Mouse (Mus musculus) forebrain, embryonic 15.5 days (tissue): ENCODE results near the gene Zfp597. TPM values are rescaled to one million over a fixed set of nuclear protein-coding genes. Genes with fewer than 3 reads are reported as not detected.
A peak's percentile ranks its signal among the peaks of the same experiment; 100 is the strongest.

Source experiments
- ATAC-seq: fragments of 200-750 bp; cut with Nextera tagmentation; replicated peaks from 2 replicates; pipeline ENCODE4 v1.8.0; 2017; ENCODE audit warnings: mild to moderate bottlenecking, moderate TSS enrichment, moderate library complexity
- H3K27ac ChIP-seq: fragments of 300-500 bp; sonication (generic); replicated peaks from 2 replicates; pipeline ENCODE4 v1.5.1; 2015; ENCODE audit warnings: mild to moderate bottlenecking, inconsistent platforms
- H3K27me3 ChIP-seq: fragments of 300-500 bp; sonication (generic); 2 replicates; pipeline ENCODE4 v1.6.1; 2015; ENCODE audit warnings: inconsistent platforms
- H3K36me3 ChIP-seq: fragments of 300-500 bp; sonication (generic); 2 replicates; pipeline ENCODE4 v1.6.1; 2015; ENCODE audit warnings: mild to moderate bottlenecking, inconsistent platforms
- H3K4me1 ChIP-seq: fragments of 300-500 bp; sonication (generic); 2 replicates; pipeline ENCODE4 v1.6.1; 2015; ENCODE audit warnings: inconsistent platforms
- H3K4me2 ChIP-seq: fragments of 300-500 bp; sonication (generic); replicated peaks from 2 replicates; pipeline ENCODE4 v1.6.1; 2015; ENCODE audit warnings: mild to moderate bottlenecking, inconsistent platforms
- H3K4me3 ChIP-seq: fragments of 300-500 bp; sonication (generic); 2 replicates; pipeline ENCODE4 v1.5.1; 2015; ENCODE audit warnings: mild to moderate bottlenecking, inconsistent platforms
- H3K9ac ChIP-seq: fragments of 300-500 bp; sonication (generic); replicated peaks from 2 replicates; pipeline ENCODE4 v1.6.1; 2015; ENCODE audit warnings: mild to moderate bottlenecking, inconsistent platforms
- H3K9me3 ChIP-seq: fragments of 300-500 bp; sonication (generic); 2 replicates; pipeline ENCODE4 v1.6.1; 2016; ENCODE audit warnings: inconsistent platforms
- WGBS: fragments of 180-500 bp; shearing (Covaris S2); methylation state at CpG from one replicate; pipeline ENCODE4 v1.1.7; 2015; ENCODE audit warnings: mixed read lengths; 5-methylcytosine and 5-hydroxymethylcytosine counted together
- polyA plus RNA-seq: library from polyadenylated mRNA; unstranded; fragments of >200 nt; fragmentation: Nextera tagmentation; extraction: Ambion mirVana; gene quantifications from 2 replicates; pipeline ENCODE4 v1.2.1, GENCODE M21; 2015

Gene Zfp597
- polyA plus RNA-seq, 1 experiment from 2014 or later: 12.8 TPM

DNA sequence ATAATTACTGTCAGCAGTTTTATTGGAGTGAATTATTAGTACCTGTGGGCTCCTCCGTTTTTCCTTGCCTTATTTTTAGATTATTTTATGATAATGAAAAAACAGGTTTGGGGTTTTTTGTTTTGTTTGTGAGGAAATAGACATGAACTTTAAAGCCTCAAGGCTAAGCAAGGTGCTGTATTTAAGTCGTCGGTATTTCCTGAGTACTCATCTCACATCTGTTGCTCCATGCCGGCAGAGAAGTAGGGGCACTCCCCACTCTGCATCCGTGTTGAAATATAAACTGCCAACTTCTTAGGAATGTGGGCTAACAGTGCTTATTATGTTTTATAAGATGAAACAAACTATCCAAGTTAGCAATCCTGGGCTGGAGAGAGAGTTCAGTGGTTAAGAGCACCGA, 11.7 kb upstream of the Zfp597 start:
- H3K9ac ChIP-seq: no peak overlapping the region

DNA sequence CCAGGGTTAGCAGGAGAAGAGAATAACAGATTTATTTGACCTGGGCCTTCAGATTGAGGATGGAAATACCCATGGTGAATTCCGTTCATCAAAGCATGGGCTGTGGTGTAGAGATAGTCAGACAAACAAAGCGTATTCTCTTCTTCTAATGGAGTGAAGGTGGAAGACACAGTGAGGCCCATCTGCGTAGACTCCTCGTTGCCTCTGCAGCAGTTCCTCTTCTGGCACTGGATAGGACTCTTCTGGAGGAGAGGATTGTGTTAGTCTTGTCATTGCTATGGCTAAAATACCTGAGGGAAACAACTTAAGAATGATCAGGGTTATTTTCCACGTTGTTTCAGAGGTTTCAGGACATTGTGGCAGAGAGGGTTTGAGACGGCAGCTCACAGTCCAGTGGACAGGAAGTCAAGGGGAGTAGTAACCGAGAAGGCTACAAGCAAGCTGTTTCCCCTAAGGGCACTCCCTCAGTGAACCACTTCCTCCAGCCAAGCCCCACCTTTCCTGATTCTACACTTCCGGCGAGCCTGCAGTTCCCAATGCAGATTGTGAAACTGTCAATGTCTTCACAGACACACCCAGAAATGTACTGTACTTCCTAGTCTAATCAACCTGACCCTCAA, 10.9 kb upstream of the Zfp597 start:
- H3K9me3 ChIP-seq: no peaks in the 10 kb centered on the region

More for the DNA sequence above, 11.7 kb upstream of the Zfp597 start:
- H3K4me3 ChIP-seq: no peak overlapping the region
- WGBS: 92% methylated on average over 6 of the region's 6 CpGs
- no peak overlapping the region for H3K4me2 ChIP-seq
- H3K27me3 ChIP-seq: no peaks in the 10 kb centered on the region
- no peaks in the 10 kb centered on the region for H3K4me1 ChIP-seq
- H3K27ac ChIP-seq: no peak overlapping the region
- no peaks in the 10 kb centered on the region for H3K9me3 ChIP-seq
- H3K36me3 ChIP-seq: peaks cover 48% of the 10 kb centered on the region
- no peak for ATAC-seq

DNA sequence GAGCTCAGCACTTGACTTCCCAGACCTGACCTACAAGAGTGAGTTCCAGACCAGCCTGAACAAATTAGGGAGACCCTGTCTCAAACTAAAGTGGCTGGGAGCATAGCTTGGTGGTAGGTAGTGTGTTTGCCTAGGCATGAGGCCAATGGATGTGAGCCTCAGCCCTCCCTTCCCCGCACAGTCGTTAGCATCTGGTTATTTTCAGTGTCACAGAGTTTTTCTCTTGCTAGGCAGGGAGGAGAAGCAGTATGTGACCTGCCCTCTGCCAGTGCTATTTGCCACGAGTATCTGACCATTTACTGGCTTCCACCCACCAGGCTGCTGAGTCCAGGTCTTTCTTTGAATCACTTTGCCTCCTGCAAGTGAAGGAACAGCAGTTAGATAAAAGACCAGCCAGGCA, 9.4 kb upstream of the Zfp597 start:
- Histone ChIP-seq H3K4me3 (no peak overlapping the region), H3K4me2 (no peak overlapping the region), H3K27ac (no peak overlapping the region), H3K4me1 (no peaks in the 10 kb centered on the region), H3K27me3 (no peaks in the 10 kb centered on the region), H3K9me3 (no peaks in the 10 kb centered on the region), H3K36me3 (peaks cover 25% of the 10 kb centered on the region), H3K9ac (no peak overlapping the region)
- whole genome bisulfite sequencing: 79% methylated on average over 3 of the region's 3 CpGs
- no peak for ATAC-seq

More for the DNA sequence above, 10.9 kb upstream of the Zfp597 start:
- 85% methylated on average over 9 of the region's 9 CpGs for WGBS
- no peaks in the 10 kb centered on the region for H3K4me1 ChIP-seq
- no peak overlapping the region for H3K9ac ChIP-seq
- H3K27me3 ChIP-seq: no peaks in the 10 kb centered on the region
- no peak for ATAC-seq
- peaks cover 40% of the 10 kb centered on the region for H3K36me3 ChIP-seq
- H3K27ac ChIP-seq: no peak overlapping the region
- H3K4me2 ChIP-seq: no peak overlapping the region
- H3K4me3 ChIP-seq: no peak overlapping the region

DNA sequence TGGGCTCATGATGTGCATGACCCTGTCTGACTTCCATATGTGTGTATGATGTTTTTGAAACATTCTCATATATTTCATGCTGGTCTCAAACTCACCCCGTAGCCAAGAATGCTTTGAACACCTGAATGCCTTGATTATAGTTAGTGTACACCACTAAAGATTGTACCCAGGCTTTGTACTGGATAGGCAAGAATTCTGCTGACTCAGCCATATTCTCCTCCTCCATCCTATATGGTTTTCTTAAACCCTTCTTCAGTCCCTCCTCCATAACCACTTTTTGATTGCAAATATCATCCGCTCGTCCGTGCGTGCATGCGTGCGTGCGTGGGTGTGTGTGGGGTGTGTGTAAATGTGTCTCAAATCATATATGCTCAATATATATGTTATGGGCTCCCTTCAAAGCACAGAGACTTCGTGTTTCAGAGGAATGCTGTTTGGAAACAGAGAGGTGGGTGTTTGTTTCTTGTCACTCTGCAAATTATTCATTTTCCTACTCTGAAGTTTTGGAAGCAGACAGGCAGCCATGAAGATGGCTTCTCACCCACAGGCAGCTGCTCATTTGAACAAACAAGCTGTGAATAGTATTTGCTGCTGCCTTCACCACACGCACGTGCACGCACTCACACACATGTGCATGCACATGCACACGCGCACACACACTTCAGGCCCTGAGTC, 7.4 kb upstream of the Zfp597 start:
- H3K36me3 ChIP-seq: peaks cover 7% of the 10 kb centered on the region; the same call in 1 of the 2 replicates
- no peak for ATAC-seq
- no peaks in the 10 kb centered on the region for H3K27me3 ChIP-seq
- H3K4me1 ChIP-seq: no peaks in the 10 kb centered on the region
- no peaks in the 10 kb centered on the region for H3K9me3 ChIP-seq
- H3K4me2 ChIP-seq: no peak overlapping the region
- WGBS: 96% methylated on average over 14 of the region's 14 CpGs
- no peak overlapping the region for H3K9ac ChIP-seq
- no peak overlapping the region for H3K4me3 ChIP-seq
- H3K27ac ChIP-seq: no peak overlapping the region

DNA sequence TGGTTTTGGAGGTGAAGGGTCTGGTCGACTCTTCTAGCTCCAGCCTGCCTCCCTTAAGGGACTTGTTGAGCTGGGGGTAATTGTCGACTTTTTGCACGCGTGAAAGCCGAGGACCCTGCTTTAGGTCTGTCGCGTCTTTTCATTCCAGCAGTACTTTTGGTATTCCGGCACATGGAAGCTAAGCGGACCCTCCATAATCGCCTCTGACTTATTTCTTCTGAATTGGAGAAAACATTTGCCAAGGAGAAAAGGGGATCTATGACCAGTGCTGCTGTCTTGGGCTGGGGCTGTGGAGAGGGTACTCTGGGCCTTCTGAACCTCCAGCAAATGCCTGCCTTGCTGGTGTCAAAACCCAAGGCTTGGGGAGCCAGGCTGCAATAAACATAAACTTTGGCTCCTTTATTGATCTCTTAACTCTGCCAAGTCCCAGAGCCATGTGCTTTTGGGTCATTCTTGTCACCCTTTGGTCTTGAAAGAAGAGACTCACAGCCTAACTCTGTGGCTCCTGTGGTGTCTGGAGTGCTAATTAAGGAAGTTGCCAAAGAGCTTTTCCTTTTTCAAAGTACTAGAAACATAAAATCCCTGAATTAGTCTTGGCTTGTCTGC, 807 bp upstream of the Zfp597 start:
- Histone ChIP-seq H3K27ac (peak overlapping the region; percentile 97), H3K4me2 (peak overlapping the region; percentile 69), H3K27me3 (no peaks in the 10 kb centered on the region), H3K36me3 (peaks cover 3% of the 10 kb centered on the region; the same call in 1 of the 2 replicates), H3K4me3 (peak overlapping the region; percentile 94), H3K4me1 (peaks cover 23% of the 10 kb centered on the region), H3K9ac (peak overlapping the region; percentile 94), H3K9me3 (no peaks in the 10 kb centered on the region)
- ATAC-seq: no peak
- 1% methylated on average over 10 of the region's 10 CpGs for WGBS

DNA sequence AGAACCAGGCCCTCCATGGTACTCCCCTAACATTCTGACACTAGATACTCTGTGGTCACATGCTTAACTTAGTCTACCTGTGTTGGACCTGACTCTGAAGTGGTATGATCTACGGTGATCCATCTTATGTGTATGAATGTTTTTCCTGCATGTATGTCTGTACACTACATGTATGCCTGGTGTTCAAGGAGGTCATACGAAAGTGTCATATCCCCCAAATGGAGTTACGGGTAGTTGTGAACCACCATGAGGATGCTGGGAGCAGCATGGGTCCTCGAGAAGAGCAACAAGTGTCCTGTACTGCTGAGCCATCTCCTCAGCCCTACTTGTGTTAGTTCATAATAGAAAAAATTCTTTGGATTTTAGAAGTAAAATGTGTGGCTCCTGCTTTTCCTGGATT, 8.0 kb downstream of the Zfp597 start:
- Histone ChIP-seq H3K4me3 (no peak overlapping the region), H3K36me3 (peaks cover 11% of the 10 kb centered on the region; the same call in 1 of the 2 replicates), H3K27ac (no peak overlapping the region), H3K9me3 (no peaks in the 10 kb centered on the region), H3K4me1 (peaks cover 13% of the 10 kb centered on the region), H3K9ac (no peak overlapping the region), H3K27me3 (no peaks in the 10 kb centered on the region), H3K4me2 (no peak overlapping the region)
- WGBS: 92% methylated on average over 4 of the region's 4 CpGs
- no peak for ATAC-seq

DNA sequence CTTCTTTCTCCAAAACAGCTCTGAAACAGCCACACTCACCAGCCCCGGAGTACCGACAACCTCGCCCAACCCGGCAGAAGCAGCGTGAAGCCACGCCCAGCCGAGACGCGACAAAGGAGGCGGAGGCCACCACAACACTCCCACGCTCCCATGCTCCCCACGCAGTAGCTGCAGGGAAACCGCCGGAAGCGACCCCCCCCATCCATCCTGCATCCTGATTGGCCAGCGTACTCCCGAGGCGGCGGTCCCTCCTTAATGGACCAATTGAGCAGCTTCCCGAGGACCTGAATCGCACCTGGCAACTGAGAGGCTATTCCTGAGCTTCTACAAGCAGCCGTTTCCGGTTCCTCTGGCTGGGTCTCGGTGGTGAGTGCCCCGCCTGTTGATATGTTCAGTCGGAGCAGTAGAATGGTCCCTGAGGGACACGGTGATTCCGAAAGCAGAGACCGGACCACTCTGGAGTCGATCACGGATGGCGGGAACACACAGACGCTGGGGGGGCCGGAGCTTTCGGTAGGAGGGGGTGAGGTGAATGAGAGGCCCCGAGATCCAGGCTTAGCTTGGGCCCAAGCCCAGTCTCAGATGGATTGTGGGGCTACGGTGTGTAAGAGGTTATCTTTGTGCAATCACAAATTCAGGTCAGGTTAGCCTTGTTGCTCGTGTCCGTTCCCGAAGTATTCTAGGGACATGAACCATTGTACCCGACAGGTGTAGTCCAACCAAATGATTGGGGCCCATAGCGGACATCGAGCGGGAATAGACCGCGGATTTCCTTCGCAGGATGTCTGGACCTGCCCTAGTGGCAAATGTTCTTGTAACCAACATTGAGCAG, 11.9 kb downstream of the Zfp597 start, which contains the start of gene Naa60:
Gene Naa60, plus strand, starts transcription at position 160 of the 832 bp plus-strand sequence.
- Histone ChIP-seq H3K9me3 (no peaks in the 10 kb centered on the region), H3K36me3 (peaks cover 11% of the 10 kb centered on the region; the same call in 1 of the 2 replicates), H3K9ac (peak within 1 kb of the TSS; percentile 67), H3K4me2 (peak within 1 kb of the TSS; percentile 81), H3K4me3 (peak within 1 kb of the TSS; percentile 65), H3K4me1 (peaks cover 16% of the 10 kb centered on the region), H3K27me3 (no peaks in the 10 kb centered on the region), H3K27ac (peak within 1 kb of the TSS; percentile 8)
- WGBS: 5% methylated on average over 47 of the region's 47 CpGs
- peak; percentile 97 for ATAC-seq

DNA sequence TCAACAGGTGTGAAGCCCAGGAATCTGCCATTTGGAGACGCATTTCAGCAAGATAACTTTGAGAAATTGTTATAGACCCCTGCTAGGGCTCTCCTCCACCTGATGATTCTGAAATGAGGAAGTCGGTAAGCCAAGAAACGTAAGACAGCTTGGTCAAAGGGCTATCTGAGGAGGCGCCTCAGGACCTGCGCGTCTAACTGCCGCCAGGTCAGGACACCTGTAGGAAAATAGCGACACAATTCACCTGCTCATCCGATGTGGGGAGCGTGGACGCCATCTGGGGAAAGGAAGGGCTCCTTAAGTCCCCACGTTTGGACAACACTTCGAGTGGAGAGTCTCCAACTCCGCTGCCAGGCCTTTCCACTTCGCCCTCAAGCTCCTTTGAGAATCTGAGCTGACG, 12.5 kb downstream of the Zfp597 start:
- under 1% methylated on average over 16 of the region's 16 CpGs for WGBS
- H3K27ac ChIP-seq: peak overlapping the region; percentile 8

DNA sequence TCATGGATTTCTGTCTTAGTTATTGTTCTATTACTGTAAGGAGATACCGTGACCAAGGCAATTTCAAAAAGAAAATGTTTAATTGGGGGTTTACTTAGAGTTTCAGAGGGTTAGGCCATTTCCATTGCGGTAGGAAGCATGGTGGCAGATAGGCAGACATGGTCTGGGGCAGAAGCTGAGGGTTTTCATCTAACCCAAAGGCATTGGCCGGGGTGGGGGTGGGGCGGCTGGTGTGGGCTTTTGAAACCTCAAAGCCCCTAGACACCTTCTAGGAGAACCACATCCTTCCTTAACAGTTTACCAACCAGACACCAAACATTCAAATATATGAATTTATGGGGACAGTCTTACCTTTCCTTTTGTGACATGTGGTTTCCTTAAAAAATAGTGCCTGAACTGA, 25.1 kb downstream of the Zfp597 start:
- Histone ChIP-seq H3K9me3 (no peaks in the 10 kb centered on the region), H3K9ac (no peak overlapping the region), H3K27ac (no peak overlapping the region), H3K4me3 (no peak overlapping the region), H3K36me3 (peaks cover 27% of the 10 kb centered on the region), H3K27me3 (no peaks in the 10 kb centered on the region), H3K4me1 (no peaks in the 10 kb centered on the region), H3K4me2 (no peak overlapping the region)
- 90% methylated on average over 4 of the region's 4 CpGs for WGBS
- ATAC-seq: no peak

More for the DNA sequence above, 12.5 kb downstream of the Zfp597 start:
- H3K4me3 ChIP-seq: peak overlapping the region; percentile 65
- no peaks in the 10 kb centered on the region for H3K9me3 ChIP-seq
- H3K27me3 ChIP-seq: no peaks in the 10 kb centered on the region
- no peak; the same call in 1 of the 2 replicates for ATAC-seq
- peak overlapping the region; percentile 67 for H3K9ac ChIP-seq
- peaks cover 11% of the 10 kb centered on the region; the same call in 1 of the 2 replicates for H3K36me3 ChIP-seq
- peaks cover 16% of the 10 kb centered on the region for H3K4me1 ChIP-seq
- peak overlapping the region; percentile 81 for H3K4me2 ChIP-seq

DNA sequence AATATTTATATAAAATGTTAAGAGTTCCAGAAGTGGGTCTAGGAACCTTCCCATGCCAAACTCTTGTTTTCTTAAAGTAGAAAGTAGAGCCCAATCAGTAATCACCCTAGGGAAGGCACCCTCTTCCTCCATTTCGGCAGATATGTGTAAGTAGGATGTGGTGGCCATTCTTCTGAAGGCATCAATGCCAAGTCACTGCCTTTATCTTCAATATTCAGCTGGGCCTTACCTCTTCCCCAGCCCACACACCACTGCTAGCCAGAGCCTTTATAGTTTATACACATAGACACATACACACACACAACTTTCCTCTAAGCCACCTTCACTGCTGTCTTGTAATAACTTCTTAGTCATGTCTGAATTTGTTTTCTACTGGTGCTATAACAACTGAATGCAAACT, 28.6 kb downstream of the Zfp597 start:
- Histone ChIP-seq H3K36me3 (peaks cover 7% of the 10 kb centered on the region), H3K9me3 (no peaks in the 10 kb centered on the region), H3K9ac (no peak overlapping the region), H3K27me3 (no peaks in the 10 kb centered on the region), H3K4me2 (no peak overlapping the region), H3K4me3 (no peak overlapping the region), H3K4me1 (no peaks in the 10 kb centered on the region), H3K27ac (no peak overlapping the region)
- 91% methylated on average over 1 of the region's 1 CpGs for WGBS
- no peak for ATAC-seq

DNA sequence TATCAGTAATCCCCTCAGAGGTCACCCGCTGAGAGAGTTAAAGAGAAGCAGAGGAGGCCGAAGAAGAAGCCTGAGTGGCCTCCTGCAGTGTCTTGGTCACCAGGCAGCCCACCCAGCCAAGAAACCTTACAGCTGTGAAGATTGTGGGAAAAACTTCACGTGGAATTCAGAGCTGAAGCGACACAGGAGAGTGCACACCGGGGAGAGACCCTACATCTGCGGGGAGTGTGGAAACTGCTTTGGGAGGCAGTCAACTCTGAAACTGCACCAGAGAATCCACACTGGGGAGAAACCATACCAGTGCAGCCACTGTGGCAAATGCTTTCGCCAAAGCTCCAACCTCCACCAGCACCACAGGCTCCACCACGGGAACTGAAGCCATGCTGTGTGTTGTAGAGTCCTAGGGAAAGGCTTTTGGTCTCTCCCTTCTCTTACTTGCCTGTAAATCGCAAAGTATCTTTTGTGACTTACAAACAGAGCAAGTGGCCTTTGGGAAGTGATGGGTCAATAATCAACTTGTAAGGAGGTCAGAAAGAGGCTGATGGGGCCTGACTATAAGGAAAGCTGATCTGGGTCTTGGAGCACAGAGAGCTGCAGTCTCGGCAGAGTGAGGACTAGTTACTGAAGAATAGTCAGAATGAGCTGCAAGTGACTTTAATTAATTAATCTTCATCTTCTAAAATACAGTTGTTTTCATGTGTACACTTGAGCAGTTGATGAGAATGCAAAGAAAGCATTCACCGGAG, 29.8 kb downstream of the Zfp597 start:
- no peak overlapping the region for H3K4me2 ChIP-seq
- no peak overlapping the region for H3K9ac ChIP-seq
- no peaks in the 10 kb centered on the region for H3K27me3 ChIP-seq
- no peaks in the 10 kb centered on the region for H3K36me3 ChIP-seq
- 50% methylated on average over 11 of the region's 11 CpGs for WGBS
- no peak overlapping the region for H3K4me3 ChIP-seq
- no peaks in the 10 kb centered on the region for H3K4me1 ChIP-seq
- H3K27ac ChIP-seq: no peak overlapping the region
- no peak for ATAC-seq
- H3K9me3 ChIP-seq: no peaks in the 10 kb centered on the region
